In genomic region chr11:115564064-115564809, GRCm38 (mm10) we compare ENCODE assay signal across 8 mouse cellular contexts. TPM values are rescaled to one million over a fixed set of nuclear protein-coding genes. Genes with fewer than 3 reads are reported as not detected.
DNase-seq lines count a peak whose midpoint lies in the region; ATAC-seq lines count a peak whose summit lies in the region.

Gene Nup85, plus strand, starts transcription at chr11:115564434.

- H3K27me3 ChIP-seq in intestine, embryonic 14.5 days (replicated peaks; ENCODE audit: control insufficient read depth, insufficient read depth, low read length), result no peaks in the 10 kb centered on the region

- no peaks in the 10 kb centered on the region for H3K9me3 ChIP-seq in intestine, embryonic 14.5 days (ENCODE audit: control insufficient read depth, low read length)

- peak; percentile 93 for ATAC-seq in intestine, embryonic 14.5 days (replicated peaks; ENCODE audit: low FRiP score, low TSS enrichment, low read depth)

- intact Hi-C loops in left cerebral cortex, postnatal 14 days (cut with DNase I), result no loop called here

- peak within 1 kb of the TSS; percentile 69 for H3K4me2 ChIP-seq in intestine, embryonic 14.5 days (ENCODE audit: low read length)

- DNase-seq in adrenal gland, adult 18-20 months (ENCODE audit: low spot score in 2 of 2), result peak; percentile 97 to 98
- peak; percentile 97 for DNase-seq in embryo, embryonic 11 days
- DNase-seq in gastrocnemius, postnatal 25 days, result peak; percentile 94
- DNase-seq in intestine, embryonic 14.5 days (ENCODE audit: low spot score), result peak; percentile 100
- DNase-seq in left cerebral cortex, postnatal 14 days (ENCODE audit: low spot score in 2 of 2), result peak; percentile 97 to 98
- DNase-seq in mesoderm, embryonic 11.5 days (ENCODE audit: low read depth, low spot score), result peak; percentile 96
- DNase-seq in right cerebral cortex, postnatal 36 days (ENCODE audit: low spot score in 2 of 2), result peak; percentile 93 to 94
- peak; percentile 99 for DNase-seq in yolk sac, embryonic 10.5 days (ENCODE audit: low spot score)

- peaks cover 30% of the 10 kb centered on the region for H3K36me3 ChIP-seq in intestine, embryonic 14.5 days (ENCODE audit: control insufficient read depth, insufficient read depth, low read length)

- peaks cover 7% of the 10 kb centered on the region for H3K4me1 ChIP-seq in intestine, embryonic 14.5 days (replicated peaks; ENCODE audit: control insufficient read depth, insufficient read depth, low read length)

- H3K4me3 ChIP-seq in intestine, embryonic 14.5 days (ENCODE audit: low read depth, low read length), result peak within 1 kb of the TSS; percentile 92

- peak within 1 kb of the TSS; percentile 86 for H3K27ac ChIP-seq in intestine, embryonic 14.5 days (ENCODE audit: low read depth)

- under 1% methylated on average over 42 of the region's 42 CpGs for whole genome bisulfite sequencing in intestine, embryonic 14.5 days

- H3K9ac ChIP-seq in intestine, embryonic 14.5 days (ENCODE audit: low read length), result peak within 1 kb of the TSS; percentile 76

RNA-seq across cellular contexts. Expression of gene Nup85, which starts in this region (rescaled TPM):
- total RNA-seq in adrenal gland, adult 18-20 months (2021), result 10 to 100 TPM; 33.2 to 43.0 TPM
- total RNA-seq in gastrocnemius, postnatal 25 days (2021), result 10 to 100 TPM; 21.4 to 23.8 TPM
- polyA plus RNA-seq in intestine, embryonic 14.5 days (2014; fragmentation: Nextera tagmentation; extraction: Ambion mirVana), result 192 TPM in 2 replicates
- total RNA-seq in left cerebral cortex, postnatal 14 days (2021), result 10 to 100 TPM; 39.6 to 47.4 TPM

Comparison
In these comparisons a context has a peak if more than half of its experiments do, and no peak if none do; other contexts are left out.
1. Peak in every context shown above with its lines: DNase-seq, ATAC-seq, H3K4me3 ChIP-seq and H3K27ac ChIP-seq.